Mouse (Mus musculus): ENCODE measurements around the gene Ube2o. TPM values are rescaled to one million over a fixed set of nuclear protein-coding genes. Genes with fewer than 3 reads are reported as not detected.

Gene Ube2o
- polyA plus RNA-seq, 1 experiment, result 18.3 TPM

GRCm38 (mm10) chr11:116488207-116488606 is 93.0 kb downstream of the Ube2o start:
- H3K4me1 ChIP-seq (ENCODE audit: control insufficient read depth, insufficient read depth, low read length), result peaks cover 2% of the 10 kb centered on the region
- no peak overlapping the region for H3K4me3 ChIP-seq (replicated peaks; ENCODE audit: extremely low read depth, low read depth, low read length)
- TF ChIP-seq POLR2A (IDR thresholded peaks at IDR 0.05; ENCODE audit: borderline replicate concordance, extremely low read depth, low read depth, low read length), result no peak
- TF ChIP-seq CTCF (IDR thresholded peaks at IDR 0.05; ENCODE audit: insufficient read depth, low read length), result no peak
- no peak for DNase-seq

Other genes with a start within 250 kb of the Ube2o start
- 78.4 and 114 TPM in 2 replicates for gene Foxj1, start 246.0 kb downstream of the Ube2o start, polyA plus RNA-seq (2012; rRNA removed)
- gene Rnf157, start 168.4 kb downstream of the Ube2o start, polyA plus RNA-seq (2012; rRNA removed), result 3.0 and 3.6 TPM in 2 replicates
- 159 and 160 TPM in 2 replicates for gene Ubald2, start 147.4 kb downstream of the Ube2o start, polyA plus RNA-seq (2012; rRNA removed)
- 0.11 and 0.18 TPM in 2 replicates for gene Qrich2, start 115.2 kb downstream of the Ube2o start, polyA plus RNA-seq (2012; rRNA removed)
- gene Prpsap1, start 87.2 kb downstream of the Ube2o start, polyA plus RNA-seq (2012; rRNA removed), result 82.4 and 92.0 TPM in 2 replicates
- gene Sphk1, start 50.5 kb downstream of the Ube2o start, polyA plus RNA-seq (2012; rRNA removed), result 41.8 and 45.8 TPM in 2 replicates
- gene Aanat, start 5.0 kb upstream of the Ube2o start, polyA plus RNA-seq (2012; rRNA removed), result 0.15 TPM in 1 of 2 replicates, not detected in the other
- gene Rhbdf2, start 45.6 kb upstream of the Ube2o start, polyA plus RNA-seq (2012; rRNA removed), result 82.2 and 87.8 TPM in 2 replicates
- gene Prcd, start 72.1 kb upstream of the Ube2o start, polyA plus RNA-seq (2012; rRNA removed), result 2.8 and 5.6 TPM in 2 replicates
- gene Cygb, start 72.9 kb upstream of the Ube2o start, polyA plus RNA-seq (2012; rRNA removed), result 33.6 and 41.2 TPM in 2 replicates
- gene St6galnac1, start 194.1 kb upstream of the Ube2o start, polyA plus RNA-seq (2012; rRNA removed), result 0.26 and 0.28 TPM in 2 replicates
- 70.1 and 172 TPM in 2 replicates for gene Mxra7, start 246.6 kb upstream of the Ube2o start, polyA plus RNA-seq (2012; rRNA removed)